Mouse (Mus musculus): Measurements from ENCODE around the gene Zfp185. TPM values are rescaled to one million over a fixed set of nuclear protein-coding genes. Genes with fewer than 3 reads are reported as not detected.

Gene Zfp185
- polyA plus RNA-seq, 2 experiments: 0.81 to 1.6 TPM

DNA sequence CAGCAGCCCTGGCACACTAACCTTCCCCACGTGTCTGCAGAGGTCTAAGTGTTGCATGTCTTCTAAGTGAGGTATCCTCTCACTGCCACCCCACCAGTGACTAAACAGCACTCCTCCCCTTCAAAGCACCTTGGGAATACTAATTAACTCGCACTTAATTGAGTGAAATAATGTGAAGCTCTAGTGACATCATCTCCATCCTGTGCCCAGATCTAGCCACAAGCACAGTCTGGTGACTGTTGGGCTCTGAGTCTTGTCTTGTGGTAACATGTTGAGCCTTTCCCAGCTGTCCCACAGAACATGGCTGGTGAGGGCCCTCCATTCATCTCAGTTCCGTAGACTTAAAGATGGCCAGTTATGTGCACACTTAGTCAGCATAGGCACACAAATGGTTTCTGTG lies 24.4 kb upstream of the Zfp185 start:
- H3K9me3 ChIP-seq (ENCODE audit: control insufficient read depth, low read length): no peaks in the 10 kb centered on the region
- no peak overlapping the region for H3K4me3 ChIP-seq (ENCODE audit: insufficient read depth in 1 of 2, low read depth in 2 of 2, low read length in 2 of 2)
- TF ChIP-seq CTCF (IDR thresholded peaks at IDR 0.05; ENCODE audit: low read depth) (no peak), EP300 (IDR thresholded peaks at IDR 0.05; ENCODE audit: low read depth) (no peak)
- H3K36me3 ChIP-seq (replicated peaks; ENCODE audit: control insufficient read depth, insufficient read depth, low read depth): no peaks in the 10 kb centered on the region
- no peak overlapping the region for H3K4me2 ChIP-seq (ENCODE audit: low read depth)
- no peak overlapping the region for H3K27ac ChIP-seq
- no peak overlapping the region for H3K9ac ChIP-seq (replicated peaks)
- ATAC-seq (ENCODE audit: insufficient read depth) (no peak), DNase-seq (ENCODE audit: low read depth in 3 of 3, low spot score in 3 of 3) (no peak)
- no peaks in the 10 kb centered on the region for H3K4me1 ChIP-seq (replicated peaks; ENCODE audit: control insufficient read depth in 2 of 2, insufficient read depth in 2 of 2, low read length in 1 of 2)
- WGBS (ENCODE audit: insufficient replicate concordance): 56% methylated on average over 3 of the region's 3 CpGs
- H3K27me3 ChIP-seq (ENCODE audit: control insufficient read depth, insufficient read depth, low read length): no peaks in the 10 kb centered on the region; the same call in 1 of the 2 replicates

DNA sequence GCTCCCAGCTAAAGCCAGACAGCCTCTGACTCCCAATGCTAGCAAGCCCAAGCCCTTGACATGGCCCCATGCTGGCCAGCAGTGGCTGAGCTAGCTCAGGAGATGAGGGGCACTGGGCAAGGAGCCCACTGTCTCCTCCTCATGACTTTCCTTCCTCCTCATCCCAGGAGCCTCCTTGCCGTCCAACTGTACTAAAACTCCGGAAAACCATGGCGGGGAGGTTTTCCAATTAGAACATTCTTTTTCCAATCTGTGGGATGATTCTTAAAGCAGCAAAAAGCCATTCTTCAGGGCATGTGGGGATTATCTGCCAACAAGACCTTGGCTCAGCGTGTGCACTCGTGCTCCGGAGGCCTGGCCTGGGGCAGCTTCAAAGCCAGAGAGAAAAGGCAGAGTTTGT lies 4.3 kb upstream of the Zfp185 start:
- Histone ChIP-seq H3K9me3 (ENCODE audit: control insufficient read depth, low read length) (no peaks in the 10 kb centered on the region), H3K36me3 (replicated peaks; ENCODE audit: control insufficient read depth, insufficient read depth, low read depth) (no peaks in the 10 kb centered on the region), H3K27ac (no peak overlapping the region), H3K4me1 (replicated peaks; ENCODE audit: control insufficient read depth in 2 of 2, insufficient read depth in 2 of 2, low read length in 1 of 2) (peaks cover 0 to 3% of the 10 kb centered on the region in 2 experiments; a peak in 1 of 4 replicates), H3K27me3 (ENCODE audit: control insufficient read depth, insufficient read depth, low read length) (peaks cover 2% of the 10 kb centered on the region; the same call in 1 of the 2 replicates), H3K4me3 (ENCODE audit: insufficient read depth in 1 of 2, low read depth in 2 of 2, low read length in 2 of 2) (no peak overlapping the region), H3K9ac (replicated peaks) (no peak overlapping the region), H3K4me2 (ENCODE audit: low read depth) (no peak overlapping the region)
- TF ChIP-seq EP300 (IDR thresholded peaks at IDR 0.05; ENCODE audit: low read depth): no peak
- TF ChIP-seq CTCF (IDR thresholded peaks at IDR 0.05; ENCODE audit: low read depth): no peak
- WGBS (ENCODE audit: insufficient replicate concordance): 73% methylated on average over 6 of the region's 6 CpGs
- ATAC-seq (ENCODE audit: insufficient read depth) (no peak), DNase-seq (ENCODE audit: low read depth in 3 of 3, low spot score in 3 of 3) (no peak)

DNA sequence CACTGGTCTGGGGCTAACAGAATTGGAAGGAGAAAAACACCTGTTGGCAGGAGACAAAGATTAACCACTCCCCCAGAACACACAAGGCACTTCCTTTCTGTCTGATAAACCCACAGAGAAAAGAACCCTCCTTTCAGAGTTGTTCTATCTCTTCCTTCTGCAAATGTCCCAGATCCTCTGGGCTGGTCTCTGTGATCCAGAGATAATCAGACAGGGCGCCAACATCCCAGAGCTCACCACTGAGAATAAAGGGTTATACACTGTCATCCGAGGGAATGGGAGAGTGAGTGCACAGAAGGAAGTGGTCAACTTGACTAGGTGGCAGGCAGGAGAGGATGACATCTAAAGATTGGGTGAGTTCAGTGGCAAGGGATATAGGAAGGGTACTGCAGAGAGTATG lies 1.5 kb upstream of the Zfp185 start:
- ATAC-seq (ENCODE audit: insufficient read depth) (peak; percentile 33; the same call in 1 of the 2 replicates), DNase-seq (ENCODE audit: low read depth in 3 of 3, low spot score in 3 of 3) (no peak)
- H3K4me2 ChIP-seq (ENCODE audit: low read depth): no peak overlapping the region
- no peak overlapping the region for H3K4me3 ChIP-seq (ENCODE audit: insufficient read depth in 1 of 2, low read depth in 2 of 2, low read length in 2 of 2)
- no peaks in the 10 kb centered on the region for H3K9me3 ChIP-seq (ENCODE audit: control insufficient read depth, low read length)
- H3K36me3 ChIP-seq (replicated peaks; ENCODE audit: control insufficient read depth, insufficient read depth, low read depth): no peaks in the 10 kb centered on the region
- WGBS (ENCODE audit: insufficient replicate concordance): 23% methylated on average over 2 of the region's 2 CpGs
- H3K4me1 ChIP-seq (replicated peaks; ENCODE audit: control insufficient read depth in 2 of 2, insufficient read depth in 2 of 2, low read length in 1 of 2): peaks cover 0 to 3% of the 10 kb centered on the region in 2 experiments; a peak in 1 of 4 replicates
- H3K9ac ChIP-seq (replicated peaks): no peak overlapping the region
- H3K27me3 ChIP-seq (ENCODE audit: control insufficient read depth, insufficient read depth, low read length): peaks cover 2% of the 10 kb centered on the region; the same call in 1 of the 2 replicates
- no peak overlapping the region for H3K27ac ChIP-seq
- TF ChIP-seq CTCF (IDR thresholded peaks at IDR 0.05; ENCODE audit: low read depth): no peak
- TF ChIP-seq EP300 (IDR thresholded peaks at IDR 0.05; ENCODE audit: low read depth): no peak

DNA sequence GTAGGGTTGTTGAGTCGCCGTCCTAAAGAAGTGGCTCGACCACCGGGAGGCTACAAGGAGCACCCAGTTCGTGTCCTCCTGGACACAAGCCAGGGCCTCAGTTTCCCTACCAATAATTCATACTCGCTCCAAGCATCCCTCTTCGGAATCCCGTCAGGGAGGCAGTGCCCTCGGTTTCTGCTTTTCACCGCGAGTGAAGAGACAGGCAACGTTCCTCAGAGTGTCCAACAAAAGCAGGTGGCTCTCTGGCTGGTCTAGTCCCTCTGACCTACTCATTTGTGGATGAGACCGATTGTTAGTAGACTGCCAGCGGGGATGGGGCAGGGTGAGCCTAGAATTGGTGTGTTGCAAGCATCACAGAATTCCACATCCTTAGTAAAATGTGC lies 374 bp downstream of the Zfp185 start:
- Histone ChIP-seq H3K4me3 (ENCODE audit: insufficient read depth in 1 of 2, low read depth in 2 of 2, low read length in 2 of 2) (peak overlapping the region; percentile 33 to 38), H3K27ac (no peak overlapping the region), H3K4me1 (replicated peaks; ENCODE audit: control insufficient read depth in 2 of 2, insufficient read depth in 2 of 2, low read length in 1 of 2) (peaks cover 0 to 3% of the 10 kb centered on the region in 2 experiments; a peak in 1 of 4 replicates), H3K36me3 (replicated peaks; ENCODE audit: control insufficient read depth, insufficient read depth, low read depth) (no peaks in the 10 kb centered on the region), H3K9ac (replicated peaks) (no peak overlapping the region), H3K27me3 (ENCODE audit: control insufficient read depth, insufficient read depth, low read length) (peaks cover 2% of the 10 kb centered on the region; the same call in 1 of the 2 replicates), H3K4me2 (ENCODE audit: low read depth) (peak overlapping the region; percentile 63), H3K9me3 (ENCODE audit: control insufficient read depth, low read length) (no peaks in the 10 kb centered on the region)
- 17% methylated on average over 14 of the region's 14 CpGs for WGBS (ENCODE audit: insufficient replicate concordance)
- TF ChIP-seq EP300 (IDR thresholded peaks at IDR 0.05; ENCODE audit: low read depth): no peak
- TF ChIP-seq CTCF (IDR thresholded peaks at IDR 0.05; ENCODE audit: low read depth): no peak
- ATAC-seq (ENCODE audit: insufficient read depth): no peak
- DNase-seq (ENCODE audit: low read depth in 3 of 3, low spot score in 3 of 3): no peak

DNA sequence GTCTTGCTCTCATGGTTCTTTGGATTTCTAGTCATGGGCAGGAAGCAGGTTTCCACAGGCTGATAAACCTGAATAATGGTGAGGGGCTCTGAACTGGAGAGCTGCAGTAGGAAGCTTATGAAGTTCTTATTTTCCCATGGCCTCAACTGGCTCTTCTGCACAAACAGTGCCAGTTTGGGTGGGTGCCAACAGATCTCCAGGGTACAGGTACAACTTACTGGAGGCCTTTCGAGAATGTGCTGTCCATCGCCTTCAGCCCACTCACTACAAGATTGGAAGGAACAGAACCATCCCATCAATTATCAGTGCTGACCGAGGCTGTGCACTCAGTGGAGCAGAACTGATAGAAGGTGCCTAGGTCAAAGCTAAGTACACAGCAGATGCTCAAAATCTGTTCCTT lies 1.3 kb downstream of the Zfp185 start:
- 65% methylated on average over 3 of the region's 3 CpGs for WGBS (ENCODE audit: insufficient replicate concordance)
- DNase-seq (ENCODE audit: low read depth in 3 of 3, low spot score in 3 of 3): no peak
- Histone ChIP-seq H3K9ac (replicated peaks) (no peak overlapping the region), H3K4me1 (replicated peaks; ENCODE audit: control insufficient read depth in 2 of 2, insufficient read depth in 2 of 2, low read length in 1 of 2) (peaks cover 0 to 3% of the 10 kb centered on the region in 2 experiments; a peak in 1 of 4 replicates), H3K27ac (no peak overlapping the region), H3K4me2 (ENCODE audit: low read depth) (no peak overlapping the region), H3K36me3 (replicated peaks; ENCODE audit: control insufficient read depth, insufficient read depth, low read depth) (no peaks in the 10 kb centered on the region), H3K4me3 (ENCODE audit: insufficient read depth in 1 of 2, low read depth in 2 of 2, low read length in 2 of 2) (no peak overlapping the region), H3K27me3 (ENCODE audit: control insufficient read depth, insufficient read depth, low read length) (peaks cover 2% of the 10 kb centered on the region; the same call in 1 of the 2 replicates), H3K9me3 (ENCODE audit: control insufficient read depth, low read length) (no peaks in the 10 kb centered on the region)
- TF ChIP-seq CTCF (IDR thresholded peaks at IDR 0.05; ENCODE audit: low read depth) (no peak), EP300 (IDR thresholded peaks at IDR 0.05; ENCODE audit: low read depth) (no peak)
- no peak for ATAC-seq (ENCODE audit: insufficient read depth)
